Comparison of ENCODE assay signal across 16 mouse cellular contexts in the genomic region with DNA sequence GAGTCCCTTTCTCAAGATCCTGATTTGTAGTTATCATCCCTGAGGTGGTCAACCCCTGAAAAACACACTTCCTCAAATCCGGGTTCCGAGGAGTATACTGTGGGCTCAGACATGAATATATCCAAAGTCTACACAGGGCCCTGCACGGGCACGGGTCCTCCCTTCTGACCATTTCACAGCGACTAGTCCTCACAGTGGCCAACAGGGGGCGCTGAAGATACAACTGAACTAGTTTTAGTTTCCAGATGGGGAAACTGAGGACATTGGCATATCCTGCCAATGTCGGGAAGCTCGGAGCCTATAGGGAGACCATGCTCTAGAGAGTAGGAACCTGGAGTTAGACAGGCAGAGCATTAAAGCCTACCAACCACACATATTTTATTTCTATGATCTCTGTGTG.
DNase-seq lines count a peak whose midpoint lies in the region; ATAC-seq and TF ChIP-seq lines count a peak whose summit lies in the region.
"Had no signal": no experiment of that assay in that cellular context is flagged by ENCODE, and none has a peak within 500 bp of the region (broad histone marks: within the 10 kb centered on the region; RNA-seq: fewer than 3 reads in every experiment).

No protein-coding gene starts in this region.

- peak; percentile 50 for TF ChIP-seq CTCF in intestine, postnatal 0 days (IDR thresholded peaks at IDR 0.05; ENCODE audit: low read depth)

- H3K4me3 ChIP-seq in intestine, postnatal 0 days (ENCODE audit: low read depth, low read length) = no peak overlapping the region
- H3K4me3 ChIP-seq in intestine, embryonic 15.5 days (replicated peaks) = no peak overlapping the region
- no peak overlapping the region for H3K4me3 ChIP-seq in midbrain, embryonic 11.5 days (ENCODE audit: low read depth, low read length)
- H3K4me3 ChIP-seq in midbrain, embryonic 14.5 days (replicated peaks; ENCODE audit: low read depth, low read length) = no peak overlapping the region
- H3K4me3 ChIP-seq in neural tube, embryonic 15.5 days (replicated peaks) = no peak overlapping the region
- H3K4me3 ChIP-seq: embryonic facial prominence, embryonic 12.5 days; forebrain, embryonic 13.5 days; limb, embryonic 12.5 days had no signal

- peak; percentile 15 to 30 for DNase-seq in adrenal gland, adult 18-20 months (ENCODE audit: low spot score in 2 of 2)
- no peak for DNase-seq in adrenal gland, postnatal 10 days
- peak; percentile 60 for DNase-seq in midbrain, embryonic 11.5 days (ENCODE audit: low spot score, missing footprints)
- DNase-seq in midbrain, embryonic 14.5 days = no peak
- DNase-seq in induced T-regulatory cell, adult 2 months (ENCODE audit: low read depth) = peak; percentile 1
- DNase-seq: adrenal gland, postnatal 14 days; heart, postnatal 4 days; kidney, adult 9 months; spleen, adult 18-20 months had no signal

- no peak overlapping the region for H3K27ac ChIP-seq in intestine, postnatal 0 days (ENCODE audit: low read depth, low read length)
- no peak overlapping the region for H3K27ac ChIP-seq in intestine, embryonic 15.5 days
- H3K27ac ChIP-seq in midbrain, embryonic 11.5 days (ENCODE audit: low read depth, low read length) = no peak overlapping the region
- no peak overlapping the region for H3K27ac ChIP-seq in midbrain, embryonic 14.5 days (replicated peaks; ENCODE audit: low read depth, low read length)
- no peak overlapping the region for H3K27ac ChIP-seq in neural tube, embryonic 15.5 days (replicated peaks)
- H3K27ac ChIP-seq: embryonic facial prominence, embryonic 12.5 days; forebrain, embryonic 13.5 days; limb, embryonic 12.5 days; macrophage had no signal

- H3K4me1 ChIP-seq in intestine, postnatal 0 days (replicated peaks; ENCODE audit: control insufficient read depth, insufficient read depth, low read length) = no peaks in the 10 kb centered on the region
- 0 out of 2 replicates have a peak, but pooled peaks cover under 1% of the 10 kb centered on the region for H3K4me1 ChIP-seq in intestine, embryonic 15.5 days (replicated peaks)
- peaks cover 7% of the 10 kb centered on the region; the same call in 1 of the 2 replicates for H3K4me1 ChIP-seq in midbrain, embryonic 11.5 days (ENCODE audit: control insufficient read depth, insufficient read depth, low read length)
- H3K4me1 ChIP-seq in midbrain, embryonic 14.5 days (ENCODE audit: control insufficient read depth, insufficient read depth, low read length) = no peaks in the 10 kb centered on the region
- H3K4me1 ChIP-seq in neural tube, embryonic 15.5 days = peaks cover 26% of the 10 kb centered on the region
- H3K4me1 ChIP-seq: embryonic facial prominence, embryonic 12.5 days; limb, embryonic 12.5 days had no signal

- H3K36me3 ChIP-seq in intestine, postnatal 0 days (ENCODE audit: control insufficient read depth, insufficient read depth) = no peaks in the 10 kb centered on the region
- no peaks in the 10 kb centered on the region for H3K36me3 ChIP-seq in intestine, embryonic 15.5 days
- H3K36me3 ChIP-seq in midbrain, embryonic 11.5 days (ENCODE audit: control insufficient read depth, insufficient read depth, low read length) = no peaks in the 10 kb centered on the region
- no peaks in the 10 kb centered on the region for H3K36me3 ChIP-seq in midbrain, embryonic 14.5 days (ENCODE audit: control insufficient read depth, insufficient read depth, low read length)
- no peaks in the 10 kb centered on the region for H3K36me3 ChIP-seq in neural tube, embryonic 15.5 days
- H3K36me3 ChIP-seq: embryonic facial prominence, embryonic 12.5 days; limb, embryonic 12.5 days had no signal

- no peaks in the 10 kb centered on the region for H3K27me3 ChIP-seq in intestine, postnatal 0 days (replicated peaks; ENCODE audit: control insufficient read depth, insufficient read depth, low read length)
- no peaks in the 10 kb centered on the region for H3K27me3 ChIP-seq in intestine, embryonic 15.5 days (replicated peaks)
- no peaks in the 10 kb centered on the region for H3K27me3 ChIP-seq in midbrain, embryonic 11.5 days (ENCODE audit: control insufficient read depth, insufficient read depth, low read length)
- no peaks in the 10 kb centered on the region for H3K27me3 ChIP-seq in midbrain, embryonic 14.5 days (ENCODE audit: control insufficient read depth, insufficient read depth, low read length)
- no peaks in the 10 kb centered on the region for H3K27me3 ChIP-seq in neural tube, embryonic 15.5 days (replicated peaks)
- H3K27me3 ChIP-seq: embryonic facial prominence, embryonic 12.5 days; forebrain, embryonic 13.5 days had no signal

- H3K4me2 ChIP-seq in intestine, postnatal 0 days (replicated peaks; ENCODE audit: low read depth) = no peak overlapping the region
- no peak overlapping the region for H3K4me2 ChIP-seq in intestine, embryonic 15.5 days (replicated peaks)
- H3K4me2 ChIP-seq in midbrain, embryonic 11.5 days = no peak overlapping the region
- H3K4me2 ChIP-seq in midbrain, embryonic 14.5 days (ENCODE audit: low read length) = no peak overlapping the region
- H3K4me2 ChIP-seq in neural tube, embryonic 15.5 days = no peak overlapping the region
- H3K4me2 ChIP-seq: embryonic facial prominence, embryonic 12.5 days; forebrain, embryonic 13.5 days; limb, embryonic 12.5 days had no signal

- no peak overlapping the region for H3K9ac ChIP-seq in intestine, postnatal 0 days (ENCODE audit: low read depth, low read length)
- H3K9ac ChIP-seq in intestine, embryonic 15.5 days = no peak overlapping the region
- no peak overlapping the region for H3K9ac ChIP-seq in midbrain, embryonic 11.5 days (ENCODE audit: low read length)
- no peak overlapping the region for H3K9ac ChIP-seq in midbrain, embryonic 14.5 days (replicated peaks; ENCODE audit: low read length)
- H3K9ac ChIP-seq in neural tube, embryonic 15.5 days (replicated peaks) = no peak overlapping the region
- H3K9ac ChIP-seq: embryonic facial prominence, embryonic 12.5 days; forebrain, embryonic 13.5 days; limb, embryonic 12.5 days had no signal

- no peak for ATAC-seq in intestine, postnatal 0 days
- ATAC-seq in intestine, embryonic 15.5 days = no peak
- ATAC-seq in midbrain, embryonic 11.5 days (ENCODE audit: low FRiP score) = no peak
- ATAC-seq in midbrain, embryonic 14.5 days (ENCODE audit: low FRiP score, low TSS enrichment) = no peak; the same call in 1 of the 2 replicates
- ATAC-seq in neural tube, embryonic 15.5 days (ENCODE audit: low FRiP score) = no peak
- ATAC-seq: forebrain, embryonic 13.5 days had no signal

- 61% methylated on average over 8 of the region's 8 CpGs for WGBS in intestine, postnatal 0 days
- 69% methylated on average over 8 of the region's 8 CpGs for WGBS in intestine, embryonic 15.5 days
- WGBS in midbrain, embryonic 11.5 days = 67% methylated on average over 8 of the region's 8 CpGs
- WGBS in midbrain, embryonic 14.5 days = 68% methylated on average over 8 of the region's 8 CpGs
- WGBS in neural tube, embryonic 15.5 days = 70% methylated on average over 8 of the region's 8 CpGs

- no peaks in the 10 kb centered on the region for H3K9me3 ChIP-seq in intestine, postnatal 0 days (ENCODE audit: control insufficient read depth)
- no peaks in the 10 kb centered on the region for H3K9me3 ChIP-seq in intestine, embryonic 15.5 days
- no peaks in the 10 kb centered on the region for H3K9me3 ChIP-seq in midbrain, embryonic 11.5 days (ENCODE audit: control insufficient read depth, low read length)
- no peaks in the 10 kb centered on the region for H3K9me3 ChIP-seq in midbrain, embryonic 14.5 days (ENCODE audit: control insufficient read depth, low read length)
- H3K9me3 ChIP-seq in neural tube, embryonic 15.5 days (replicated peaks) = no peaks in the 10 kb centered on the region
- H3K9me3 ChIP-seq: embryonic facial prominence, embryonic 12.5 days; forebrain, embryonic 13.5 days; limb, embryonic 12.5 days had no signal

Comparison
In these comparisons a context has a peak if more than half of its experiments do, and no peak if none do; other contexts are left out.
1. DNase-seq: peak in adrenal gland, adult 18-20 months (2 of 2), midbrain, embryonic 11.5 days (single experiment) and induced T-regulatory cell, adult 2 months (single experiment); none in adrenal gland, postnatal 10 days (single experiment) and midbrain, embryonic 14.5 days (single experiment).